Mouse (Mus musculus) spleen, adult 2 months (tissue): ENCODE results near the gene Pum3.

Experiments used
- CTCF ChIP-seq: fragments of 200-500 bp; IDR thresholded peaks from 2 replicates; pipeline ENCODE4 v1.5.1; 2011; ENCODE audit warnings: mild to moderate bottlenecking, inconsistent platforms; ENCODE audit not compliant: insufficient read depth, insufficient read length, insufficient replicate concordance; ENCODE audit errors: extremely low read depth
- POLR2A ChIP-seq: fragments of 200-500 bp; IDR thresholded peaks from 2 replicates; pipeline ENCODE4 v1.6.1; 2011; ENCODE audit warnings: low read depth, low read length, inconsistent platforms

DNA sequence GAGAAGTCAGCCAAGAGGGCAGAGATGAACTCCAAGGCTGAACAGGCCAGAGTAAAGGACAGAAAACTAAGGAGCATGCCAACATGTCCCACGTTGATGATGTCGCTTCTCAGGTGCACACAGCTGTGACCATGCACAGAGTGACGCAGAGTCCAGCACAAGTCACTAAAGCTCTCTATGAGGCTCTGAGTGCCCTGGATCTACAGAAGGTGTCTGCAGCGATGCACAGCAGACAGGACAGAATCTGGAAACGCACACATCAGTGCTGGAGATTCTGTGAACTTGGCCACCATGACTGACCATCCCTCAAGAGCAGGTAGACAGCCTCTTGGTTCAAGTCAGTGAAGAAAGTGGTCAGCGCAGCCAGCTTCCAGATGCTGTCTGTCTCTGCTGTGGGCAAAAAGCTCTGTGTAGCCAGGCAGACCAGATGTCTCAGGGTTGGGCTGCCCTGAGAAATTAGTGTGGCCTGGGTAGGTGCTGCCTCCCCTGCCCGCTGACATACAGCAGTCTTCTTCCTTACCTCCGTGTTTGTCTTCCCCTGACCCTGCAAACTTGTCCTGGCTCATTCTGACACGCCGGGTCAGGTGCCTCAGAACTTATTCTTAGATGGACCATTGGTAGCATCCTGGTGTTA is 63.4 kb downstream of the Pum3 start:
- TF ChIP-seq CTCF (no peak), POLR2A (no peak)
